Mouse (Mus musculus): Measurements from ENCODE around the gene Tsx. TPM values are rescaled to one million over a fixed set of nuclear protein-coding genes. Genes with fewer than 3 reads are reported as not detected.

Tsx gene
- total RNA-seq, 2 experiments from 2014 or later: 0.53 TPM; not detected in 1

- DNase-seq (ENCODE audit: low spot score in 2 of 2): no peak
Observed at GRCm38 (mm10) chrX:103472346-103472745, 58.1 kb downstream of the Tsx start.

Other genes with a start within 250 kb of the Tsx start
- 1 to 10 TPM; 1.2 to 1.4 TPM for gene Nap1l2, start 227.8 kb upstream of the Tsx start, total RNA-seq (2021)
- gene Cdx4, start 93.1 kb upstream of the Tsx start, total RNA-seq (2021): not detected
- 1 to 10 TPM; 6.1 to 6.5 TPM for gene Chic1, start 58.0 kb upstream of the Tsx start, total RNA-seq (2021)
- not detected for gene Gm26992, start 7.5 kb downstream of the Tsx start, total RNA-seq (2021)
- not detected for gene Zcchc13, start 216.1 kb downstream of the Tsx start, total RNA-seq (2021)

Data from adrenal gland, adult 18-20 months (tissue).